Mouse (Mus musculus) right cerebral cortex, postnatal 36 days (tissue): Measurements from ENCODE around the gene Vmn1r45.
"Not testable (repeated sequence)": the region's sequence is repeated elsewhere in the genome, so short reads cannot be mapped to it uniquely, and the experiment has no call there.

Experiments
- DNase-seq, 2 experiments: peaks; one replicate each; pipeline ENCODE4 v3.0.0; 2022; ENCODE audit warnings: low spot score in 2 of 2, mixed read lengths in 1 of 2

Gene Vmn1r45

GRCm38 (mm10) chr6:89940498-89940897, at the start of gene Vmn1r45:
Gene Vmn1r45, minus strand, starts transcription at chr6:89940598.
- not testable (repeated sequence) for DNase-seq

GRCm38 (mm10) chr6:89985989-89986388, 45.6 kb upstream of the Vmn1r45 start:
- no peak for DNase-seq

- no peak for DNase-seq
Measured at GRCm38 (mm10) chr6:89969013-89969412, 28.6 kb upstream of the Vmn1r45 start, which contains the start of gene Vmn1r46. Gene Vmn1r46, plus strand, starts transcription at chr6:89969313.

GRCm38 (mm10) chr6:89966341-89966740, 25.9 kb upstream of the Vmn1r45 start:
- DNase-seq = no peak

GRCm38 (mm10) chr6:89953556-89953955, 13.2 kb upstream of the Vmn1r45 start:
- DNase-seq = no peak

- no peak for DNase-seq
Measured at GRCm38 (mm10) chr6:89940926-89941325, 528 bp upstream of the Vmn1r45 start.

GRCm38 (mm10) chr6:89883812-89884211, 56.6 kb downstream of the Vmn1r45 start:
- no peak for DNase-seq

GRCm38 (mm10) chr6:89883360-89883759, 57.0 kb downstream of the Vmn1r45 start, which contains the start of gene Vmn1r44:
Gene Vmn1r44, plus strand, starts transcription at chr6:89883660.
- no peak for DNase-seq
